Mouse (Mus musculus) embryonic facial prominence, embryonic 11.5 days (tissue): ENCODE results near the gene Mme. TPM values are rescaled to one million over a fixed set of nuclear protein-coding genes. Genes with fewer than 3 reads are reported as not detected.

Source experiments
- ATAC-seq: fragments of 200-750 bp; cut with Nextera tagmentation; replicated peaks from 2 replicates; pipeline ENCODE4 v1.8.0; 2017; ENCODE audit warnings: low read depth; ENCODE audit not compliant: insufficient number of reproducible peaks, low FRiP score, low TSS enrichment
- DNase-seq: peaks from one replicate; pipeline ENCODE4 v3.0.0-alpha.2; 2015; ENCODE audit warnings: low spot score
- H3K27ac ChIP-seq: fragments of 300-500 bp; sonication (generic); replicated peaks from 2 replicates; pipeline ENCODE4 v1.5.1; 2014; ENCODE audit warnings: mild to moderate bottlenecking, low read depth, low read length, control low read depth
- H3K27me3 ChIP-seq: fragments of 300-500 bp; sonication (generic); 2 replicates; pipeline ENCODE4 v1.6.1; 2014; ENCODE audit warnings: mild to moderate bottlenecking, low read length, moderate library complexity, mixed read lengths; ENCODE audit not compliant: control insufficient read depth, insufficient read depth
- H3K36me3 ChIP-seq: fragments of 300-500 bp; sonication (generic); replicated peaks from 2 replicates; pipeline ENCODE4 v1.6.1; 2014; ENCODE audit warnings: low read depth, mild to moderate bottlenecking, low read length, moderate library complexity, mixed read lengths; ENCODE audit not compliant: control insufficient read depth, insufficient read depth
- H3K4me1 ChIP-seq: fragments of 300-500 bp; sonication (generic); 2 replicates; pipeline ENCODE4 v1.6.1; 2014; ENCODE audit warnings: low read length, mixed read lengths; ENCODE audit not compliant: control insufficient read depth, insufficient read depth
- H3K4me2 ChIP-seq: fragments of 300-500 bp; sonication (generic); 2 replicates; pipeline ENCODE4 v1.6.1; 2014; ENCODE audit warnings: low read depth, mild to moderate bottlenecking, control low read depth, low read length, moderate library complexity
- H3K4me3 ChIP-seq: fragments of 300-500 bp; sonication (generic); 2 replicates; pipeline ENCODE4 v1.5.1; 2014; ENCODE audit warnings: low read depth, low read length, control low read depth
- H3K9ac ChIP-seq: fragments of 300-500 bp; sonication (generic); replicated peaks from 2 replicates; pipeline ENCODE4 v1.6.1; 2014; ENCODE audit warnings: mild to moderate bottlenecking, control low read depth, low read length
- H3K9me3 ChIP-seq: fragments of 300-500 bp; sonication (generic); replicated peaks from 2 replicates; pipeline ENCODE4 v1.6.1; 2016; ENCODE audit warnings: mild to moderate bottlenecking, low read length, inconsistent platforms, mixed read lengths; ENCODE audit not compliant: control insufficient read depth
- whole genome bisulfite sequencing: fragments of 180-500 bp; shearing (Covaris S2); extraction: QIAGEN DNeasy Blood & Tissue Kit; methylation state at CpG from one replicate; pipeline ENCODE4 v1.1.7; 2014; 5-methylcytosine and 5-hydroxymethylcytosine counted together
- polyA plus RNA-seq: library from polyadenylated mRNA; unstranded; fragments of >200 nt; fragmentation: Nextera tagmentation; extraction: Ambion mirVana; gene quantifications from 2 replicates; pipeline ENCODE4 v1.2.1, GENCODE M21; 2014

The Mme gene
- polyA plus RNA-seq, 1 experiment from 2014 or later: 33.3 TPM

DNA sequence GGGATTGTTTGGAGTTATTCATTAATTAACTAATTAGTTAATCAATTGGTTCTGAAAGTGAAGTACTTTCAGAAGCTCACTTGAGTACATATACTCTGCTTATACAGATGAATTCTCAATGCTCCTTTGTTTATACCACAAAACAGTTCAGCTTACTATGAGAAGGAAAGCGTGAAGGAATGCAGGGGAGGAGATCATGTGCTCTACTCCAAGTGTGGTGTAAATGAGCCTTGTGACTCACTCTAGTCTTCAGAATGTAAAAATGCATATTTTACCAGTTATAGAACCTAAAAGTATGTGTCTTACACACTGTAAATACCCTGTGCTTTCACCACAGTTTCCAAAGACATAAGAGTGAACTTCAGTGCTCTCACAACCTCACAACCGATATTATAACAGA lies 84.3 kb downstream of the Mme start:
- no peak overlapping the region for H3K4me3 ChIP-seq
- no peak for ATAC-seq
- no peaks in the 10 kb centered on the region for H3K36me3 ChIP-seq
- no peaks in the 10 kb centered on the region for H3K27me3 ChIP-seq
- DNase-seq: no peak
- no peak overlapping the region for H3K4me2 ChIP-seq
- H3K9me3 ChIP-seq: no peaks in the 10 kb centered on the region
- H3K27ac ChIP-seq: no peak overlapping the region
- no peak overlapping the region for H3K9ac ChIP-seq
- no peaks in the 10 kb centered on the region for H3K4me1 ChIP-seq
- 72% methylated on average over 2 of the region's 2 CpGs for WGBS

- H3K4me1 ChIP-seq: no peaks in the 10 kb centered on the region
- H3K36me3 ChIP-seq: no peaks in the 10 kb centered on the region
- no peak for ATAC-seq
- no peak overlapping the region for H3K4me3 ChIP-seq
- DNase-seq: no peak
- WGBS: 87% methylated on average over 2 of the region's 2 CpGs
- H3K27me3 ChIP-seq: no peaks in the 10 kb centered on the region
- H3K27ac ChIP-seq: no peak overlapping the region
- H3K9me3 ChIP-seq: no peaks in the 10 kb centered on the region
- H3K4me2 ChIP-seq: no peak overlapping the region
- H3K9ac ChIP-seq: no peak overlapping the region
These were observed 98.8 kb downstream of the Mme start for GRCm38 (mm10) chr3:63340110-63340509.

- H3K9ac ChIP-seq: no peak overlapping the region
- H3K4me3 ChIP-seq: no peak overlapping the region
- no peaks in the 10 kb centered on the region for H3K9me3 ChIP-seq
- H3K27me3 ChIP-seq: no peaks in the 10 kb centered on the region
- WGBS: 83% methylated on average over 3 of the region's 3 CpGs
- H3K36me3 ChIP-seq: no peaks in the 10 kb centered on the region
- DNase-seq: no peak
- H3K27ac ChIP-seq: no peak overlapping the region
- H3K4me2 ChIP-seq: no peak overlapping the region
- no peaks in the 10 kb centered on the region for H3K4me1 ChIP-seq
- no peak for ATAC-seq
These were observed 99.2 kb downstream of the Mme start for GRCm38 (mm10) chr3:63340546-63340945.

GRCm38 (mm10) chr3:63341481-63341880 lies 100.1 kb downstream of the Mme start:
- Histone ChIP-seq H3K27me3 (no peaks in the 10 kb centered on the region), H3K36me3 (no peaks in the 10 kb centered on the region), H3K4me3 (no peak overlapping the region), H3K4me2 (no peak overlapping the region), H3K9me3 (no peaks in the 10 kb centered on the region), H3K27ac (no peak overlapping the region), H3K9ac (no peak overlapping the region), H3K4me1 (no peaks in the 10 kb centered on the region)
- no peak for DNase-seq
- no peak for ATAC-seq
- WGBS: 91% methylated on average over 4 of the region's 4 CpGs

DNA sequence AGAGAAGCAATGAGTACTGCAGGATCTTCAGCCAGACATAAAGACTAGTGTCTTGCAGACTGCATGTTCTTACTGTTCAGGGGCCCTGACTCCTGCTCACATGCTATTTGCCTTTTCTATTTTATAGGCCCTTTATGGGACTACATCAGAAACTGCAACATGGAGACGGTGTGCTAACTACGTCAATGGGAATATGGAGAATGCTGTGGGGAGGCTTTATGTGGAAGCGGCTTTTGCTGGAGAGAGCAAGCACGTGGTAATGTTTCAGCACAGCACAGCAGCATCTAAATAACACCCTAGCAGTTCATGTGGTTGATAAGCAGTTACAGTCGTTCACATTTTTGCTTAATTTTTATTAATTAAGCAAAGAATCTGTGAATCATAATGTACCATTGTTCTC lies 103.7 kb downstream of the Mme start:
- Histone ChIP-seq H3K4me2 (no peak overlapping the region), H3K36me3 (no peaks in the 10 kb centered on the region), H3K4me3 (no peak overlapping the region), H3K27me3 (no peaks in the 10 kb centered on the region), H3K4me1 (no peaks in the 10 kb centered on the region), H3K27ac (no peak overlapping the region), H3K9ac (no peak overlapping the region), H3K9me3 (no peaks in the 10 kb centered on the region)
- no peak for DNase-seq
- ATAC-seq: no peak
- 71% methylated on average over 5 of the region's 5 CpGs for WGBS

DNA sequence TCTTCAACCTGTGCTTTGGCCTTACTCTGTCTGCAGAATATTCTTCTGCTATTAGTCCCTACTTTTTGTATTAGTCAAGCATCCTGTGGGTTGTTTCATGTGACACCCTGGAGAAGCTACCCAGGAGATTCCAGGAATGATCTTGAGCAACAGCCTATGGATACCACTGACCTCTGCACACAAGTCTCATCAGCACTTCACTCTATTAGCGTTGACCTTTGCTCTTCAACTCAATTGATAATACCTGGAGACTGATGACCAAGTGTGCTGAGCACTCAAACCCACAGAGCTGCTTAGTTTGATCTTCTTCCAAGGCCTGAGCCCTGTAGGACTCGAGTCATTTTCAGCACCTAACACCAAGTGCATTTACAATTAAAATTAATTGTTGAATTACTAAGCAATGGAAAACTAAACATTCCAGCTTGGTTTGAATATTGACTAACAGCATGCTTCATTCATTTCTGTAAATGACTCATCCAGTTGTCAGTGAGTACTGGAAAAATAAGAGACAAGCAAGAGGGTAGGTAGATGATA lies 107.6 kb downstream of the Mme start:
- Histone ChIP-seq H3K4me2 (no peak overlapping the region), H3K4me1 (no peaks in the 10 kb centered on the region), H3K9me3 (no peaks in the 10 kb centered on the region), H3K27ac (no peak overlapping the region), H3K9ac (no peak overlapping the region), H3K4me3 (no peak overlapping the region), H3K36me3 (no peaks in the 10 kb centered on the region), H3K27me3 (no peaks in the 10 kb centered on the region)
- 82% methylated on average over 2 of the region's 2 CpGs for WGBS
- no peak for ATAC-seq
- DNase-seq: no peak

DNA sequence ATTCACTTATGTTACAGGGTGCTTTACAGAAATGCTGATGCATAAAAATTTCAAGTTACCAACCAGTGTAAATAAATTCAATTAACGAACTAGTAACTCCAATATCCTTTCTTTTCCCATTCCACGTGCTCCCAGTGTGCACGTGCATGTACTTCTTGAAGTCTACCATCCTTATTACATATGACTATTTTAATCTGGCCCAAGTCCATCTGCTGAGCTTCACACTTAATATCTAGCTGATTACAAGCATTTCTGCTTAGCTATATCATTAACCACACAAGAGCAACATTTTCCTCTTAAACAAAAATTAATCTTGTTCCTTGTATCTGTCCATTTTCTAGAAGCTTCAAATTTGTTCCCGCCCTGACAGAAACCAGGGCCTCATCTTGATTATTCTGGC lies 108.9 kb downstream of the Mme start:
- Histone ChIP-seq H3K9ac (no peak overlapping the region), H3K4me1 (no peaks in the 10 kb centered on the region), H3K27me3 (no peaks in the 10 kb centered on the region), H3K4me3 (no peak overlapping the region), H3K9me3 (no peaks in the 10 kb centered on the region), H3K4me2 (no peak overlapping the region), H3K27ac (no peak overlapping the region), H3K36me3 (no peaks in the 10 kb centered on the region)
- WGBS: 94% methylated on average over 4 of the region's 4 CpGs
- no peak for DNase-seq
- no peak for ATAC-seq

DNA sequence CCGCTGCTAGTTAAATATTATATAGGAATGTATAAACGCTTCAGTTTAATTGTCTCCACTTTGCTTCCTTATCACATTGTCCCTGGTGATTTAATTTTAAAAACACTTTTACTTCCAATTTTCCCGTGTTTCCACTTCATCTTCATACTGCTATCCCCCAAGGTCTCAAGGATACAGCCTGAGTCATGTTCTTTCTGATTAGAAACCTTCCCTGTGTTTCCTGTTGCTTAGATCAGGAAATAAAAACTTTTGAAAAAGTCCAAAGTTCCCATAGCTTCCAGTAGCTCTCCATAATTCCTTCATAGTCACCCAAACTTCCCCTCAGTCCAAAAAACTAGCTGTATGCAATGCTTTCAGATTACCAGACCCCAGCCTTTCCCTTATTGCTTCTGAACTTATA lies 109.4 kb downstream of the Mme start:
- DNase-seq (no peak), ATAC-seq (no peak)
- H3K4me3 ChIP-seq: no peak overlapping the region
- no peak overlapping the region for H3K9ac ChIP-seq
- H3K27ac ChIP-seq: no peak overlapping the region
- no peaks in the 10 kb centered on the region for H3K9me3 ChIP-seq
- no peaks in the 10 kb centered on the region for H3K36me3 ChIP-seq
- 75% methylated on average over 3 of the region's 3 CpGs for WGBS
- H3K4me1 ChIP-seq: no peaks in the 10 kb centered on the region
- H3K27me3 ChIP-seq: no peaks in the 10 kb centered on the region
- H3K4me2 ChIP-seq: no peak overlapping the region
